Mouse (Mus musculus) forebrain, embryonic 12.5 days (tissue): ENCODE results near the gene Dnajb12. TPM values are rescaled to one million over a fixed set of nuclear protein-coding genes. Genes with fewer than 3 reads are reported as not detected.
"Not testable (repeated sequence)": the region's sequence is repeated elsewhere in the genome, so short reads cannot be mapped to it uniquely, and the experiment has no call there.

Experiments
- ATAC-seq: fragments of 200-750 bp; cut with Nextera tagmentation; 2 replicates; pipeline ENCODE4 v1.8.0; 2017; ENCODE audit warnings: moderate TSS enrichment; ENCODE audit not compliant: low FRiP score
- H3K27ac ChIP-seq: fragments of 300-500 bp; sonication (generic); 2 replicates; pipeline ENCODE4 v1.5.1; 2016; ENCODE audit warnings: mild to moderate bottlenecking
- H3K27me3 ChIP-seq: fragments of 300-500 bp; sonication (generic); 2 replicates; pipeline ENCODE4 v1.6.1; 2016; ENCODE audit warnings: mild to moderate bottlenecking
- H3K36me3 ChIP-seq: fragments of 300-500 bp; sonication (generic); replicated peaks from 2 replicates; pipeline ENCODE4 v1.6.1; 2016; ENCODE audit warnings: mild to moderate bottlenecking
- H3K4me1 ChIP-seq: fragments of 300-500 bp; sonication (generic); 2 replicates; pipeline ENCODE4 v1.6.1; 2016
- H3K4me2 ChIP-seq: fragments of 300-500 bp; sonication (generic); 2 replicates; pipeline ENCODE4 v1.6.1; 2016; ENCODE audit warnings: mild to moderate bottlenecking, moderate library complexity
- H3K4me3 ChIP-seq: fragments of 300-500 bp; sonication (generic); replicated peaks from 2 replicates; pipeline ENCODE4 v1.5.1; 2016; ENCODE audit warnings: mild to moderate bottlenecking
- H3K9ac ChIP-seq: fragments of 300-500 bp; sonication (generic); 2 replicates; pipeline ENCODE4 v1.6.1; 2016; ENCODE audit warnings: mild to moderate bottlenecking
- H3K9me3 ChIP-seq: fragments of 300-500 bp; sonication (generic); 2 replicates; pipeline ENCODE4 v1.6.1; 2016
- WGBS: fragments of 180-500 bp; shearing (Covaris S2); methylation state at CpG from one replicate; pipeline ENCODE4 v1.1.7; 2016; 5-methylcytosine and 5-hydroxymethylcytosine counted together
- polyA plus RNA-seq: library from polyadenylated mRNA; unstranded; fragments of >200 nt; fragmentation: Nextera tagmentation; extraction: Ambion mirVana; gene quantifications from 2 replicates; pipeline ENCODE4 v1.2.1, GENCODE M21; 2016

The Dnajb12 gene
- polyA plus RNA-seq, 1 experiment from 2014 or later, result 21.2 TPM

DNA sequence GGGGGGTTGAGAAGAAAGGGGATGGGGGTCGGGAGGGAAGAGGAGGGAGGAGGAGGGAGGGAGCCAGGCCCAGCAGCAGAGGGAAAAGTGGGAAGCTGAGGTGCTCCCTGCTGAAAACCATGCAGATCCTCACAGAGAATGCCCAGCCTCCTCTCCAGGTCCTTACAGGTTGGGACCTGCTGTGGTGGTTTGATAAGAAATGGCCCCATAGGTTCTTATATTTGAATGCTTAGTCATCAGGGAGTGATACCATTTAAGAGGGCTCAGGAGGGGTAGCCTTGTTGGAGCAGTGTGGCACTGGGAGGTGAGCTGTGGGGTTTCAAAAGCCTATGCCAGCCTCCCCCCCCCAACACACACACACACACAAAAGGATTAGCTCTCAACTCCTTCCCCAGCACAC, 4.0 kb upstream of the Dnajb12 start:
- Histone ChIP-seq H3K4me1 (peaks cover 8% of the 10 kb centered on the region), H3K9ac (no peak overlapping the region), H3K4me3 (no peak overlapping the region), H3K36me3 (no peaks in the 10 kb centered on the region), H3K27me3 (no peaks in the 10 kb centered on the region), H3K9me3 (no peaks in the 10 kb centered on the region), H3K4me2 (no peak overlapping the region), H3K27ac (no peak overlapping the region)
- 38% methylated on average over 1 of the region's 1 CpGs for WGBS
- no peak for ATAC-seq

DNA sequence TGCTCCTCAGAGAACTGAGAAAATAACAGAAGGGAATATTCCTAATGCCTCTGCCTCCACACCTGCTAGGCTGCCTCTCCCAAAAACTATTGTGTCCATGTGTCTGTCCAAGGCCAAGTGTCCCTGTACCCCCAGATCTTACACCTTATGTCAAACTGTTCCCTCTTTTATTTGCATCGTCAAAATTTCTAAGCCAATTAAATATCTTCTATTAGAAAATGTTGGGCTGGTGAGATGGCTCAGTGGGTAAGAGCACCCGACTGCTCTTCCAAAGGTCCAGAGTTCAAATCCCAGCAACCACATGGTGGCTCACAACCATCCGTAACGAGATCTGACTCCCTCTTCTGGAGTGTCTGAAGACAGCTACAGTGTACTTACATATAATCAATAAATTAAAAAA, 2.7 kb upstream of the Dnajb12 start:
- not testable (repeated sequence) for H3K4me3 ChIP-seq, H3K27me3 ChIP-seq, ATAC-seq, H3K9ac ChIP-seq, H3K4me2 ChIP-seq, H3K9me3 ChIP-seq, H3K36me3 ChIP-seq, H3K27ac ChIP-seq
- 94% methylated on average over 4 of the region's 4 CpGs for WGBS
- peaks cover 17% of the 10 kb centered on the region for H3K4me1 ChIP-seq

DNA sequence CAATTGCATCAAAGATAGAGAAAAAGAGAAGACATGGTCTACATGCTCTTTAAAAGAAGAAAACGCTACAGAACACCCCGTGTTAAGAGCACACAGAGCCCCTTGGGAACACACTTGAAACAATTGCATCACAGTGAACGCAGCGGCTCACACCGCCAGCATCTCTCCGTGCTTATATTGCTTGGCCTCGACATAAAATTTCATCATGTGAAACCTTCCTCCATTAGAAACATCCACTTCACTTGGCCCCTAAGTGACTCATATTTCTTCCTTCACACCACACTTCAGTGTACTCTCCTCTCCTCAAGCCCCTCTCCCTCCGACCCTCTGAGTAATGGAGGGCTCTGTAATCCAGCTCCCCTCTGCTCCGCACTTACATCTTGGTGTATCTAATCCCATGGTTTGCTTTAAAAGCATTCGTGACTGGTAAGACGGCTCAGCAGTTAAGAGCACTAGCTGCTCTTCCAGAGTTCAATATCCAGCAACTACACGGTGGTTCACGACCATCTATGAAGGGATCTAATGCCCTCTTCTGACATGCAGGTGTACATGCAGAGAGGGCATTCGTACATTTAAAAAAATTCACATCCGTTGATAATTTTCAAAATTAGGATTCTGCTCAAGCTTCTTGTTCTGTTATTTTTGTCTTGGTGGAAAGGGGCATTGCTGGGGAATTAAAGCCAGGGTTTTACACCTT, 1.8 kb upstream of the Dnajb12 start:
- Histone ChIP-seq H3K36me3 (no peaks in the 10 kb centered on the region), H3K9ac (no peak overlapping the region), H3K27me3 (no peaks in the 10 kb centered on the region), H3K27ac (no peak overlapping the region), H3K4me1 (peaks cover 17% of the 10 kb centered on the region), H3K4me2 (no peak overlapping the region), H3K4me3 (no peak overlapping the region), H3K9me3 (no peaks in the 10 kb centered on the region)
- WGBS, result 81% methylated on average over 15 of the region's 15 CpGs
- no peak for ATAC-seq

DNA sequence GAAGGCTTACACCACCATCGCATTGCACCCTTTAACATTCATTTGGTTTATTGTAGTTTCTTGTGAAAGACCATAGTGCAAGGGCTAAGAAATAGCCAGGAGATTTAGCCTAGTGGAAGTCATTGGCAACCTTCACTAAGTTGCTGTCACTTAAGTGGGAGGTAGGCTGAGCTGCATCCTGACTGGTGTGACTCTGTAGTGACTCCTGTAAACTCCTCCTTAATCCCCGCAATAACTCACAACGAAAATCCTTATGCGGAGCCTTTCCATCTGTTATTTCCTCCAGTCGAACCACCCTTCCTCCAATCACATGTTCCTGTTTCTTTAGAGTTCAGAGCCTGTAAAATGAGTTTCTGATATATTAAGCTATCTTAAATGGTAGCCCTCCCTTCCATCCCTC, 533 bp upstream of the Dnajb12 start:
- H3K27me3 ChIP-seq, result no peaks in the 10 kb centered on the region
- peaks cover 17% of the 10 kb centered on the region for H3K4me1 ChIP-seq
- H3K9me3 ChIP-seq, result no peaks in the 10 kb centered on the region
- 23% methylated on average over 5 of the region's 5 CpGs for WGBS
- peaks cover 1% of the 10 kb centered on the region; the same call in 1 of the 2 replicates for H3K36me3 ChIP-seq
- peak overlapping the region; percentile 93 for H3K9ac ChIP-seq
- peak overlapping the region; percentile 83 for H3K4me3 ChIP-seq
- H3K27ac ChIP-seq, result peak overlapping the region; percentile 100
- peak; percentile 4; the same call in 1 of the 2 replicates for ATAC-seq
- H3K4me2 ChIP-seq, result peak overlapping the region; percentile 76

DNA sequence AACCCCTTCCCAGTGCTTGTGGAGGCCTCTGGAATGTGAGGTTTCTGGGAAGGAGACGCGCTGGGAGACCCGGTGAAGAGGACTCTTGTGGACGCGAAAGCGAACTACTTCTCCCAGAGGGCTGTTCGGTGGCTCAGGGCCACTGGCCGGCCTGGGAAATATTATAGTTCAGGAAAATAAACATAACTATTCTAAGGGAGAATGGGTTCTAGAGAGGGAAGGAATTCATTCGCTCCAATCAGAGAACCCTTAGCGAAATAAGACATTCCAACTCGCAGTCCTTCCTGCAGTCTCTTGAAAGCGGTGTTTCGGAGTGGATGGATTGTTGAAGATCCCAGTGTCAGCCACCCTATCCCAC, 652 bp downstream of the Dnajb12 start:
- WGBS, result 1% methylated on average over 13 of the region's 13 CpGs

DNA sequence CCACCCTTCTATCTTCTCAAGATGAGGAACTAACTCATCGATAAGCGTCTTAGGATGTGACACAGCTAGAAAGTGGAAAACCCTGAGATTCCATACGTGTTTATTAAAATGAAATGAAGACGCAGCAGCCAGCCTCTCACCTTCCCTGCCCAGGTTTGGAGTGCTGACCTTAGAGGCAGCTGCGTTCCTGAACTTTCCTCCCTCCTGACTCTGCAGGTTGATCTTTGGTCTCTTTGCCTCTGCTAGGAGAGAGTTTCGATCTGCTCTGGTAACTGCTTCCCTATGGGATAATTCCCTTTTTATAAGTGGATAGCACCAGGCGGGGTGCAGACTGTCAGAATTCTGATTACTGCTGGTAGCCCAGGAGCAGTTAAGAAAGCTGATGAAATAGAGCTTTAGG, 1.5 kb downstream of the Dnajb12 start:
- Histone ChIP-seq H3K9me3 (no peaks in the 10 kb centered on the region), H3K27me3 (no peaks in the 10 kb centered on the region), H3K4me1 (peaks cover 17% of the 10 kb centered on the region), H3K27ac (no peak overlapping the region), H3K36me3 (peaks cover 18% of the 10 kb centered on the region), H3K4me2 (peak overlapping the region; percentile 76), H3K9ac (peak overlapping the region; percentile 93; the same call in 1 of the 2 replicates), H3K4me3 (peak overlapping the region; percentile 83)
- no peak for ATAC-seq
- WGBS, result 93% methylated on average over 7 of the region's 7 CpGs

More for the DNA sequence above, 652 bp downstream of the Dnajb12 start:
- Histone ChIP-seq H3K9ac (peak overlapping the region; percentile 93), H3K4me1 (peaks cover 17% of the 10 kb centered on the region), H3K36me3 (peaks cover 13% of the 10 kb centered on the region), H3K4me3 (peak overlapping the region; percentile 83), H3K27me3 (no peaks in the 10 kb centered on the region), H3K4me2 (peak overlapping the region; percentile 76), H3K9me3 (no peaks in the 10 kb centered on the region), H3K27ac (peak overlapping the region; percentile 100)
- peak; percentile 69 for ATAC-seq

DNA sequence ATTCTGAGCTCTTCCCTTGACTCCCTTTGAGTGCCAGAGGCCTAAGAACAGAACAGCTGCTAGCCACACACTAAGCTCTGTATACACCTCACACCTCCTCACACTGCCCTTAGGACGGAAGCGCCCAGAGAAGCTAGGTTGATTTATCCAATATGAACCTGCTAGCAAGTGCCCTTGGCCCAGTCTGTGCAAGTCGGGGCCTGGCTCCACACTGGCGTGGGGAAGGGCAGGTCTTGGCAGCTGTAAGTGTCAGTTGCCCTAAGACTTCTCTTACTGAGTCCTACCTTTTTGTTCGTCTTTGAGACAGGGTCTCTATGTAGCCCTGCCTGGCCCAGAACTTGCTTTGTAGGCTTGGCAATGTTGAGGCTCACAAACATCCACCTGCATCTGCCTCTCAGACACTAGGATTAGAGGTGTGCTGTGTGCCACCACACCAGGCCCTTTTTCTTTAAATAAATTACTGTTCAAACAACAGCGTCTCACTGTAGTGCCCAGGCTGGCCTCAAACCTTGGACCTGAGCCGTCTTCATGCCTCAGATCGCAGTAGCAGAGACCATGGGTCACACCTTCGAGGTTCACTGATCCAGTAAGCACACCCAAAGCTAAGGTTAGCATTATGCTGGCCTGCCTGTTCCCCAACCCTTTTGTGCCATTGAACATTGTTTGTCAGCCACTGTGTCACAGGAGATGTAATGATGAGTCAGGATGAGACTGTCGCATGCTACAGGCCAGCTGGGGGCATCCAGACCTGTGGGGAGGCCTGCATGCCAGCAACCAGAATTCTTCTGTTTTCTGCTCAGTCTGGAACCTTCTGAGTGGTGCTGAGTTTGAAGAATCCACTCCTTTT, 5.2 kb downstream of the Dnajb12 start:
- H3K4me2 ChIP-seq, result no peak overlapping the region
- no peak overlapping the region for H3K9ac ChIP-seq
- no peak overlapping the region for H3K4me3 ChIP-seq
- H3K9me3 ChIP-seq, result no peaks in the 10 kb centered on the region
- no peak for ATAC-seq
- no peaks in the 10 kb centered on the region for H3K27me3 ChIP-seq
- H3K36me3 ChIP-seq, result peaks cover 18% of the 10 kb centered on the region
- H3K4me1 ChIP-seq, result peaks cover 12% of the 10 kb centered on the region
- H3K27ac ChIP-seq, result no peak overlapping the region
- WGBS, result 86% methylated on average over 10 of the region's 10 CpGs

DNA sequence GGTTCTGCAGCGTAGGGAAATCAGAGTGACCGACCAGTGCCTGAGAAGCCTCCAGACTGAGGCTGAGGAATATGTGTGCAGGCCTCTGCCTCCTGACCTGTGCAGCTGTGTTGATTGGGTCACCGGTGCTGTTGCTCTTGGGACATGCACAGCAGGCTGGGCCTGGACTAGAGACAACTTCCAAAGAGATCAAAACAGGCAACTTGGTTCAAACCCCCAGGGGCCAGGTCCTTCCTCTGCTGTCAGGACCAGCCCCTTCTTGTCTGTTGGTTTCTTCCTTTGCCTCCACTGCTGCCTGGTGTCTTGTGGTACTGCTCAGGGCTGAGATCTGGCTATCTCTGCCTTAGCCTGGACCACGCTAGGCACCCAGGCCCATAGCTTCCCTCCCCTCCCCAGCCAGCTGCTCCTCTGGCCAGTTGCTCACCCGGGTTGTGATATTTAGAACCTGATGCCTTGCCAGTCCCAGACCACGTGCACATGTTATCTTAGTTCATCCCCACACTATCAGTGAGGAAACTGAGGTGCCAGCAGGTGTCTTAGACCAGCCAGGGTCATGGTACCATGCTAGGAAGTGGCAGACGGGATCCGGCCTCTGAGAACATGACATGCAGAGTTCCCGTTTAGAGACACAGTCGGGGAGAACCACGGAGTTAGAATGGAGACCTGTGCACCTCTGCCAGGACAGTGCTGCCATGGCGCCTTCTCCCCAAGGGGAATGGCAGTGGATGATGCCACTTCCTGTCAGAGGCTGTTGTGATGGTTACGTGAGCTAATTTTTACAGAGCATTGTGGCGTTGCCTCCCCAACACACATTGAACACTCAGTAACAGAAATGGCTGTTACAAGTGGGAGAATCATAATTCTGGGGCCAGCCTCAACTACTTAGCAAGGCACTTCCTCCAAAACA, 6.1 kb downstream of the Dnajb12 start:
- no peaks in the 10 kb centered on the region for H3K9me3 ChIP-seq
- no peak overlapping the region for H3K27ac ChIP-seq
- WGBS, result 89% methylated on average over 14 of the region's 14 CpGs
- peaks cover 13% of the 10 kb centered on the region for H3K4me1 ChIP-seq
- ATAC-seq, result no peak
- no peaks in the 10 kb centered on the region for H3K27me3 ChIP-seq
- no peak overlapping the region for H3K4me2 ChIP-seq
- H3K4me3 ChIP-seq, result no peak overlapping the region
- H3K9ac ChIP-seq, result no peak overlapping the region
- H3K36me3 ChIP-seq, result peaks cover 25% of the 10 kb centered on the region

DNA sequence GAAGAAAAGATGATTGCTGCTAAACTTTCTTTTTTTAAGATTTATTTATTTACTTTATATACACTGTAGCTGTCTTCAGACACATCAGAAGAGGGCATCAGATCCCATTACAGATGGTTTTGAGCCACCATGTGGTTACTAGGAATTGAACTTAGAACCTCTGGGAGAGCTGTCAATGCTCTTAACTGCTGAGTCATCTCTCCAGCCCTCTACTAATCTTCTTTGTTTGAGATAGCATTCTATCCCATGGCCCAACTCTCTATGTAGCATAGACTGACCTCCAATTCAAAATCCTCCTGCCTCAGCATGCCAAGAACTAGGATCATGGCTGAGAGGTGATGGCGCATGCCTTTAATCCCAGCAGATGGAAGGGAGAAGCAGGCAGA, 6.7 kb downstream of the Dnajb12 start:
- no peaks in the 10 kb centered on the region for H3K27me3 ChIP-seq
- H3K4me2 ChIP-seq, result no peak overlapping the region
- no peaks in the 10 kb centered on the region for H3K9me3 ChIP-seq
- WGBS, result 100% methylated on average over 1 of the region's 1 CpGs
- peaks cover 7% of the 10 kb centered on the region for H3K4me1 ChIP-seq
- H3K9ac ChIP-seq, result no peak overlapping the region
- no peak overlapping the region for H3K4me3 ChIP-seq
- H3K36me3 ChIP-seq, result peaks cover 31% of the 10 kb centered on the region
- no peak for ATAC-seq
- no peak overlapping the region for H3K27ac ChIP-seq

DNA sequence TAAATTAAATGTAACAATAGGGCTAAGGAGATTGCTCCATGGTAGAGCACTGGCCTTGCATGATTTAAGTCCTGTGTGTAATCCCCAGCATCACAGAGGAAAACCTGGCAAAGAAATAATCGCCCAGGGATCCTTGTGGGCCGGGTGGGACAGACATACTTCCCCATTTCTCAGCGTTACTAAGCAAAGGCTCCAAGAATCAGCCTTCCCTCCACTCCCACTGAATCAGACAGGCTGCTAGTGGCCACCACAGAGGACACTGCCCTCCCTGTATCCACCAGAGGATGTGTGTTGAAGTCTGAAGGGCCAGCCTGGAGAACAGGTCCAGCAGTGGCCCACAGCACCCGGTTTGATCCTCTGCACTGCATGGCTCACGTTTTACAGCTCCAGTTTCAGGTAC, 8.1 kb downstream of the Dnajb12 start:
- H3K4me3 ChIP-seq, result no peak overlapping the region
- no peak overlapping the region for H3K9ac ChIP-seq
- no peak for ATAC-seq
- no peaks in the 10 kb centered on the region for H3K27me3 ChIP-seq
- peaks cover 43% of the 10 kb centered on the region for H3K36me3 ChIP-seq
- 91% methylated on average over 5 of the region's 5 CpGs for WGBS
- H3K27ac ChIP-seq, result no peak overlapping the region
- H3K4me1 ChIP-seq, result 0 out of 2 replicates have a peak, but pooled peaks cover 4% of the 10 kb centered on the region
- no peaks in the 10 kb centered on the region for H3K9me3 ChIP-seq
- no peak overlapping the region for H3K4me2 ChIP-seq

DNA sequence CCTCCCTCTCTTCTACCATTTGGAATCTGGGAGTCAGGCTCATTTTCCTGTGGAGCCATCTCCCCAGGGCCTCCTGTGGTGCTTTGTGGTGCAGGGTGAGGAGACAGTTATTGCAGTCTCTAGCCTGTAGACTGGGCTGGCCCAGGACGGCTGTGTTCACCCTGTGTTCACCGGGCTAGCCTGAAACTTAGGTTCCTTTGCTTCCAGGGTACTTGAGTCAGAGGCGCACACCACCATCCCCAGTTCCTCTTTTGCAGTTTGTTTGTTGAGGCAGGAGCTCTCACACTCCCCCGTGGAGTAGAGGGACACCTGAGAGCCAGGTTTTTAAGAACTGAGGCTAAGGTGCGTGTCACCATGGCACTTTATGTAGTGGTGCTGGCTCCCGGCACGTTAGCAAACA, 10.0 kb downstream of the Dnajb12 start:
- ATAC-seq, result no peak
- peaks cover 47% of the 10 kb centered on the region for H3K36me3 ChIP-seq

More for the DNA sequence above, 10.0 kb downstream of the Dnajb12 start:
- Histone ChIP-seq H3K4me1 (peaks cover 13% of the 10 kb centered on the region; the same call in 1 of the 2 replicates), H3K4me2 (no peak overlapping the region), H3K4me3 (no peak overlapping the region), H3K27me3 (no peaks in the 10 kb centered on the region), H3K27ac (no peak overlapping the region), H3K9me3 (no peaks in the 10 kb centered on the region), H3K9ac (no peak overlapping the region)
- 91% methylated on average over 7 of the region's 7 CpGs for WGBS
